Mouse (Mus musculus) thymus, postnatal 36 days (tissue): ENCODE results near the gene Ppil3.

Experiments
- DNase-seq, 2 experiments: peaks; one replicate each; pipeline ENCODE4 v3.0.0; 2022; ENCODE audit warnings: mixed read lengths in 2 of 2

Gene Ppil3

DNA sequence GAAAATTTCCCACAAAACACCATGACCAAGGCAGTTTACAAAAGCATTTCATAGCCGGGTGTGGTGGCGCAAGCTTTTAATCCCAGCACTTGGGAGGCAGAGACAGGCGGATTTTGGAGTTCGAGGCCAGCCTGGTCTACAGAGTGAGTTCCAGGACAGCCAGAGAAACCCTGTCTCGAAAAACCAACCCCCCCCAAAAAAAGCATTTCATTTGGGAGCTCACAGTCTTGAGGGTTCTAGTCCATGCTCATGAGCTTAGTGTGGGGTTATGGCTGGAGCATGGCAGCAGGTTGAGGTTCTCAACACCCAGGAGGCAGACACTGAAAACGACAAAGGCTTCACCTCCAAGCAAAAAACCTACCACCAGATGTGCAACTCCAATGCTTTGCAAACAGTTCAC is 37.1 kb downstream of the Ppil3 start:
- no peak for DNase-seq

DNA sequence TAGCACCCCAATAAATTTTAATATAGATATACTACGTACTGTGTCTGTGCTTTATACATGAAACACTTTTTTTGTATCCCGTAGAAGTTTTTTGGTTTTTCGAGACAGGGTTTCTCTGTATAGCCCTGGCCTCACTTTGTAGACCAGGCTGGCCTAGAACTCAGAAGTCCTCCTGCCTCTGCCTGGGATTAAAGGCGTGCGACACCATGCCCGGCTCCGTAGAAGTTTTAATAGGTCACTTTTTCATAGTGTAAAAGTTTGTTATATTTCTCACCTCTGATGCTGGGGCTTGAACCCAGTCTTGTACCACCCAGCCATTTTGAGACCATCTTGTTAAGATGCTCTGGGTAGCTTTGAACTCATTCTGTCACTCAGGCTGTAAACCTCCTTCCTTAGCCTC is 38.0 kb downstream of the Ppil3 start:
- DNase-seq: no peak

DNA sequence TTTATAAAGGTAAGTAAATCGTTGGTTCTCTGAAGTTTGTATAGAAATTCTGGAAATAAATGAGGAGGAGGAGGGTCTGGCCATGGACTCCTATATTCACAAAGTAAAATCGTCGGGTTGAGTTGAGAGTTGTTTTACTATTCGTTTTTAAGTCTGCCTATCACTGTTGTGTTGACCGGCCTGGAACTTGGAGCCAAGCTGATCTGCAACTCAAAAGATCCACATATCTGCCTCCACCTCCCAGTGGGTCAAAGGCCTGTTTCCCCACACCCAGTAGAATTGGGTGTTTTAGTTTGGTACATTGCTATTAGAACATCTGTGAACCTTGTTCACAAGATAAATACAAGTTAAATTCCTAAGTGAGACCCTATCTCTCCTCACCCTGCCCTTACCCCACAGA is 41.5 kb downstream of the Ppil3 start:
- no peak for DNase-seq

DNA sequence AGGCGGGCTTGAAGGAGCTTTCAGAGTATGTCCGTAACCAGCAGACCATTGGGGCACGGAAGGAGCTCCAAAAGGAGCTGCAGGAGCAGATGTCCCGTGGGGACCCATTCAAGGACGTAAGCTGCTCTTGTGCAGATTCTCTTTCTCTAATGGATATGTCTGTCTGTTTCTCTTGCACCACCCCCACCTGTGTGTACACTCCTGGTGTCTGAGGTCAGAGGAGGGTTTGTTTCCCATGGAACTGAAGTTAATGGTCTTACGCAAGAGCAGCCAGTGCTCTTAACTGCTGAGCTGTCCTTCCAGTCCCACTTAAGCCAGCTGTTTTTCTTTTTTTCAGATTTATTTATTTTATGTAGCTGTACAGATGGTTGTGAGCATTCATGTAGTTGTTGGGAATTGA is 43.9 kb downstream of the Ppil3 start:
- no peak for DNase-seq

DNA sequence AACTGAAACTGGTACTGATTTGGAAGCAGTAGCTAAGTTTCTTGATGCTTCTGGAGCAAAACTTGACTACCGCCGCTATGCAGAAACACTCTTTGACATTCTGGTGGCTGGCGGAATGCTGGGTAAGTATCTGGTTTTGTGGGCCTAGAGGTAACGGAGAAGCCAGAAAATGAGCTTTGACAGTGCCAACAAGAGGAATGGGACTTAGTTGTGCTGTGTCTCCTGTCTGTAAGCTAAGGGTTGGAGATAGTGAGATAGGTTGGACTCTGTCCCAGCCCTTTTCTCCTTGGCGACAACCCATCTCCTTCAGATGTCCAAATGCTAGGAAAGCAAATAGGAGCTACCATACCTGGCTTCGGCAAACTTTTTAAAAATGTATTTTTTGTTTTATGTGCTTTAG is 47.6 kb downstream of the Ppil3 start:
- no peak for DNase-seq

DNA sequence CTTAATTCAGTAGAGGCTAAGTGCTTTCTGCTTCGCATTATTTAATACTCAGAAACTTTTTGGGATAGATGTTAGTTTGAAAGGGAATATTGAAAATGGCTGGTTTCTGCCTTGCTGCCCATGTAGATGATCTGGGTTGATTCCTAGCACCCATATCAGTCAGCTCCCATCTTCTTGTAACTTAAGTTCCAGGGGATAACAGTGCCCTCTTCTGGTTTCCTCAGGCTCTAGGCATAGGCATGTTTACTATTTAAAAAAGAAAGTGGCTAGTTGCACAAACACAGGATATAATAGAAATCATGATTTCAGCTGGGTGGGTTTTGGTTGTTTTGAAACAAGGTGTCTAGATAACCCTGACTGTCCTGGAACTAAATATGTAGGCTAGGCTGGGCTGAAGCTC is 49.1 kb downstream of the Ppil3 start:
- no peak for DNase-seq

DNA sequence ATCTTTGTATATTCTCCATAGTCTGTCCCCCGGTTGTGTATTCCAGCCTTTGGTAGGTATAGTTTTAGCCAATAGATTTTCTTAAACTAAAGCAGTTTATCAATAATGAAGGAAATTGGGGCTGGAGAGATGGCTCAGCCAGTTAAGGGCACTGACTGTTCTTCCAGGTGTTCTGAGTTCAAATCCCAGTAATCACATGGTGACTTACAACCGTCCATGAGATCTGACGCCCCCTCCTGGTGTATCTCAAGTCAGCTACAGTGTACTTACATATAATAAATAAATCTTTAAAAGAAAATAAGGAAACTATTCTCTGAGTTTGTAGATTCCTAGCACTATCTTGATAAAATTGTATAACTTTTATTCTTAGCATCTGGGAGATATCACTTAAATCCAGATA is 49.9 kb downstream of the Ppil3 start:
- no peak for DNase-seq

DNA sequence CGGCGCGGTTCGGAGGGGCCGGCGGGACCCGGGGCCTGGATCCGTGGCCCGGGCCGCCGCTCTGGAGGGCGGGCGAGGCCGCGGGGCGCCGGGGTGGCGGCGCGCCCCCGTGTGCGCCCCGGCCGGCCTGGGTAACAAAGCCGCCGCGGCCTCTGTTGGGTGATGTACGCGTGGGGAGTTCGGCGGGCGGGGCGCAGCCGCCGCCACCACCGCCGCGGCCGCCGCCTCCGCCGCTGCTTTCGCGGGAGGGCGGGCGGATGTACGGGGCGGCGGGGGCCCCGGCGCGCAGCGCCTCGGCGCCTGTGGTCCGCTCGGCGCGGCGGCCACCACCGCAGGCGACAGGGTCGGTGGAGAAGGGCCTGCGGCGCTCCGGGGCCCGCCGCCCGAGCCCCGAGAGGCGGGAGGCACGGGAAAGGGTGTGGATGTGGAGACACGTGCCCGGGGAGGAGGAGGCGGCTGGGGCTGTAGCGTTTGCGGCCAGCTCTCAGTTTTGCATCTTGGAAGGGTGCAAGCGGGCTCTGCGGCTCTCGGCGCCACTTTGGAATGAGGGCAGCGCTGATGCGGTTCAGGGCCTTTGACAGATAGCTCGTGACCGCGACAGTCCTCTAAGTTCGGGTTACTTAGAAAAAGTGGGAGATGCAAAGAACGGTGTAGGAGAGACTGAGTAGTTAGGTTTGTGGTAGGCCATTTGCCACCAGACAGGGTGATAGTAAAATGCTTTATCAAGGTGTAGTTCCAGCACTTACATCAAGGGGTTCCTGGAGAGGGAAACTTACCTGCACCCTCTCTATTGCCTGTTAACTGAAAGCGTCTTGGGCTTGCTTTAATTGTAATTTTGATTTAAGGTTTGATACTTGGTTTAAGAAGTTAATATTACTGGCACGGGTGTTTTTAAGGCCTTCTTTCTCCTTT is 51.7 kb downstream of the Ppil3 start:
- DNase-seq: peak; percentile 44 to 60

DNA sequence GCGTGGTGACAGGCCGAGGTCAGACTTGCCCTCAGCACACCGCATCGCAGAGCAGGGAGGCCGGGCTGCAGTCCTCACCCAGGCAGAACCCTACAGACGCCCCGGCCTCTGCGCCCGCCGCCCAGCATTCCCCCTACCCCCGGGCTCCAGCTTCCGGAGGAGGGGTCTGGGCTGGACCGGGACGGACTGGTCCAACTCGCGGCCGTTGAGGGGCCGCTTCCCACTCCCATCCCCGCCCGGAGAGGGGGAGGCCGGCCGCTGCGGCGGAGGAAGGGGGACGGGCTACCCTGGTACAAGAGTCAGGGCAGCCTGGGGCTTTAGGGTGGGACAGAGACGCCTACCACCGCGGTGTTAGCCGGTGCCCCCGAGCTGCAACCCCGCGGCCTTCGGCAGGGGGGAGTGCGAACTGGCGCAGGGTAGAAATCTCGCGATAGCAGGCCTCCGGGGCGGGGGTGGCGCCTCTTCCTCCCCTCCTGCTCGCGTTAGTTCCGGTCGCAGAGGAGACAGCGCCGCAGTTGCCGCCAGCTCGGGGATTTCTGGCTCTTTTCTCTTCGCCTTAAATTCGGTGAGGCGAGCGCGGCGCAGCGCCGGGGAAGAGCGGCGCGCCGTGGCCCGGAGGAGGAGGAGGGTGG is 52.5 kb downstream of the Ppil3 start, which contains the start of gene Bzw1:
Gene Bzw1 (plus strand): TSS at position 247 of the 632 bp plus-strand sequence.
- DNase-seq: peak; percentile 93 to 96

DNA sequence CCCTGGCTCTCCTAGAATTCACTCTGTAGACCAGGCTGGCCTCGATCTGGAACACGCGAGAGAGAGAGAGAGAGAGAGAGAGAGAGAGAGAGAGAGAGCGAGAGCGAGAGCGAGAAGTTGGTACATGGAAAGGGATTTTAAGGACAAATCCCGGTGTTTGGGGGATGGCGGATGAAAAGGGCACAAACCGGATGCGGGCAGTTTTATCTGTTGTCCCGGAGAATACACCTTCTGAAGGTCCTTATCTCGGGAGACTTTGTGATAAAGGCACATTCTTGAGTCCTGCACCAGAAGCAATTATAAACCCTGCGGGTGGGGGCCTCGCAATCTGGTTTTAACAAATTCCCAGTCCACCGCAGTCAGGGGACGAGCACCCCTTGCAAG is 53.0 kb downstream of the Ppil3 start:
- DNase-seq: no peak

DNA sequence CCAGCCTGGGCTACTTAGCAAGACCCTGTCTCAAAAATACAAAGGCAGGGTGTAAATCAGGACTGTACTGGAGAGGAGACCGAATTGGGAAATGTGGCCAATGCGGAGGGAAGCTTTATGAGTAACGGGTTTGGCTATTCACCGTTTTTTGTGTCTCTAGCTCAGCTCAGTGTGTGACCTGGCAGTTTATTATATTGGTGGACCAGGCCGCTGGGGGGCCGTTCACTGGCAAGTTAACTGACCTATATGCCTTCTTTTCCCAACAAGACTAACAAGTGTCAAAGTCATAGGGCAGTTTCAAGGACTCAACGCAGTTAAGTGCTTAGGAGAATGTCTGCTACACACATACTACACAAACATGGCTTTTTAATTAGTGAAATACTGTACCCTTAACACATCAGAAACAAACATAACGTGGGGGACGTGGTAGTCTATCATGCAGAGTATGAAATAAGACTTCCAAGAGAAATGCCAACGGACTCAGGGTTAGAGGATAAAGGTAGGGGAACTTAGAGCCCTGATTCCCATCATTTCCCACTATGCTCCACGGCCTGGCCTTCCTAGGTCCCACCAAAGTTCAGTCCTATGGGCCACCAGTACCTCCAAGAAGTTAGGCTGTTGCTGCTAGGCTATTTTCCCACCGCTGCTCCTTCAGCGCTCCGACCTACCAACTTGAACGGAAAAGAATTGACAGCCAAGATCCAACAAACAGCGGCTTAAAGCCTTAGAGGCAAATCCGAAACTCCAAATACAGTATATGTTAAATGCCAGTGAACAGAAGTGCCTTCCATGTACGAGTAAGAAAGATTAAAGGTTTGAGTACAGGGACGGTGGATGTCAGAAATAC is 53.6 kb downstream of the Ppil3 start:
- no peak for DNase-seq

DNA sequence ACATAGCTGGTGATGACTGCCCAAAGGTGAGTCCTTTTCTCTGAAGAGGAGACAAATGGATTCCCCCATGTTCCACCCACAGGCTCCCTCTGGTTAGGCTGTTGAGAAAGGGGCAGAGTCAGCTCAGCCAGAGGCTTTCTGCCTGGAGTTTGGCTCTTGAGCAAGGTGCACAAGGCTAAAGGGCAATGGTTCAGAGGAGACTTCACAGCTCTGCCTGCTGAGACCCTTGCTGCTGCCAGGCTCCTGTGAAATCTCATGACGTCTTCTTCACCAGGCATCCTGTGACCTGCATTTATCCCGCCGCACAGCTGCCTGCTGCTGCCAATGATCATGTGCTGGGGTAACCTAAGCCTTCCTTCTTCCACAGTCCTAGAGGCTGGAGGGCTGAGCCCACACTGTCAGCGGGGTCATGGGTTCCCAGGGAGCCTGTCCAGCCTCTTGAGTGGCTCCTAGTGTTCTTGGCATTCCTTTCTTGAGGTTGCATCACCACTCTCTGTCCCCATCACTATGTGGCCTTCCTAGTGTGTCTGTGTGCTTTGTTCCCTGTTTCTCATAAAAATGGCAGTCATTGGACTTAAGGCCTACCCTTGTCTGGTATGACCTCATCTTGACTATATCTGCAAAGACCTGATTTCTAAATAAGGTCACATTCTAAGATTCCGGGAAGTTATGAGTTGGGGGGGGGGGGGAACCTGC is 62.6 kb downstream of the Ppil3 start:
- no peak for DNase-seq
